Mouse (Mus musculus) hindbrain, embryonic 13.5 days (tissue): ENCODE measurements at regions not wholly inside any gene's neighbourhood (a gene's known extent, or its start where the extent isn't known, plus 50 kb on each side); places are given as distances from the start of the nearest gene placed in this dataset.
"Not testable (repeated sequence)": the region's sequence is repeated elsewhere in the genome, so short reads cannot be mapped to it uniquely, and the experiment has no call there.

Experiments
- ATAC-seq: fragments of 200-750 bp; cut with Nextera tagmentation; 2 replicates; pipeline ENCODE4 v1.8.0; 2017; ENCODE audit warnings: moderate TSS enrichment; ENCODE audit not compliant: low FRiP score
- H3K27ac ChIP-seq: fragments of 300-500 bp; sonication (generic); 2 replicates; pipeline ENCODE4 v1.5.1; 2015; ENCODE audit warnings: inconsistent platforms, mild to moderate bottlenecking, moderate library complexity
- H3K27me3 ChIP-seq: fragments of 300-500 bp; sonication (generic); 2 replicates; pipeline ENCODE4 v1.6.1; 2015; ENCODE audit warnings: mild to moderate bottlenecking, inconsistent platforms
- H3K36me3 ChIP-seq: fragments of 300-500 bp; sonication (generic); 2 replicates; pipeline ENCODE4 v1.6.1; 2015; ENCODE audit warnings: mild to moderate bottlenecking, inconsistent platforms
- H3K4me1 ChIP-seq: fragments of 300-500 bp; sonication (generic); replicated peaks from 2 replicates; pipeline ENCODE4 v1.6.1; 2015; ENCODE audit warnings: inconsistent platforms
- H3K4me2 ChIP-seq: fragments of 300-500 bp; sonication (generic); 2 replicates; pipeline ENCODE4 v1.6.1; 2015; ENCODE audit warnings: inconsistent platforms, mild to moderate bottlenecking, moderate library complexity
- H3K4me3 ChIP-seq: fragments of 300-500 bp; sonication (generic); 2 replicates; pipeline ENCODE4 v1.5.1; 2015; ENCODE audit warnings: mild to moderate bottlenecking, inconsistent platforms
- H3K9ac ChIP-seq: fragments of 300-500 bp; sonication (generic); 2 replicates; pipeline ENCODE4 v1.6.1; 2015; ENCODE audit warnings: mild to moderate bottlenecking, inconsistent platforms
- H3K9me3 ChIP-seq: fragments of 300-500 bp; sonication (generic); 2 replicates; pipeline ENCODE4 v1.6.1; 2016; ENCODE audit warnings: inconsistent platforms
- WGBS: fragments of 180-500 bp; shearing (Covaris S2); methylation state at CpG from one replicate; pipeline ENCODE4 v1.1.7; 2015; 5-methylcytosine and 5-hydroxymethylcytosine counted together

DNA sequence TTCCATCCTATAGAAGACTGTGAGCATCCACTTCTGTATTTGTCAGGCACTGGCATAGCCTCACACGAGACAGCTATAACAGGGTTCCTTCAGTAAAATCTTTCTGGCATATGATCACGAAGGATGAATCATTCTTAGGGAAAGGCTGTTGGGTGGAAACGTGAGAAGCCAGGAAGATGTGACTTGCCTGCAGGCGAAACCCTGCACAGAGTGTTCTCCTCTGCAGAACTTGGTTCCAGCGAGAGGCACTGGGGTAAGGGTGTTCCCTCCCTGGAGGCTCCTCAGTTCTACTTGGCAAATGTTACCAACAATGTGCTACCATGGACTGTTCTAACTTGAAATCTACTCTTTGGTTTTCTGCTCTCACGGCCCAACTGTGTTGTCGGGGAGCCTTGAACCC is 268.0 kb downstream of the Gadd45g start:
- no peak overlapping the region for H3K9ac ChIP-seq
- H3K4me3 ChIP-seq = no peak overlapping the region
- no peak overlapping the region for H3K4me2 ChIP-seq
- H3K27me3 ChIP-seq = peaks cover 25% of the 10 kb centered on the region
- H3K36me3 ChIP-seq = no peaks in the 10 kb centered on the region
- no peak overlapping the region for H3K27ac ChIP-seq
- H3K9me3 ChIP-seq = no peaks in the 10 kb centered on the region
- 91% methylated on average over 7 of the region's 7 CpGs for WGBS
- no peak for ATAC-seq
- H3K4me1 ChIP-seq = peaks cover 25% of the 10 kb centered on the region

DNA sequence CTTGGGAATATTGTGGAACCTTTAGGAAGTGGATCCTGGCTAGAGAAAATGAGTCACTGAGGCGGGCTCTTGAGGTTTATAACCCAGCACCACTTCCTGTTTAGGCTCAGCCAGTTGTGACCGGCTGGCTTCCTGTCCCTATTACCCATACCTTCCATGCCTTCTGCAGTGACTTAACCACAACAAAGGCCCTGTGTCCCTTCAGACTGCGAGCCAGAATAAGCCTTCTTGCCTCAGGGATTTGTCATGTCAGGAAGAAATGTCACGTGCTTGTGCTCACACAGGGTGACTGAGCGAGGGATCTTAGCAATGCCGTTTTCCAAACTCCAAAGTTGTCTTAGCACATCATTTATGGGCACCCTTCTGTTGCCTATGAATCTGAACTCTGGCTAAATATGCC is 268.5 kb downstream of the Gadd45g start:
- no peak for ATAC-seq
- Histone ChIP-seq H3K4me2 (no peak overlapping the region), H3K4me1 (peaks cover 26% of the 10 kb centered on the region), H3K36me3 (no peaks in the 10 kb centered on the region), H3K27me3 (peaks cover 25% of the 10 kb centered on the region), H3K4me3 (no peak overlapping the region), H3K27ac (no peak overlapping the region), H3K9me3 (no peaks in the 10 kb centered on the region), H3K9ac (no peak overlapping the region)
- WGBS = 82% methylated on average over 6 of the region's 6 CpGs

DNA sequence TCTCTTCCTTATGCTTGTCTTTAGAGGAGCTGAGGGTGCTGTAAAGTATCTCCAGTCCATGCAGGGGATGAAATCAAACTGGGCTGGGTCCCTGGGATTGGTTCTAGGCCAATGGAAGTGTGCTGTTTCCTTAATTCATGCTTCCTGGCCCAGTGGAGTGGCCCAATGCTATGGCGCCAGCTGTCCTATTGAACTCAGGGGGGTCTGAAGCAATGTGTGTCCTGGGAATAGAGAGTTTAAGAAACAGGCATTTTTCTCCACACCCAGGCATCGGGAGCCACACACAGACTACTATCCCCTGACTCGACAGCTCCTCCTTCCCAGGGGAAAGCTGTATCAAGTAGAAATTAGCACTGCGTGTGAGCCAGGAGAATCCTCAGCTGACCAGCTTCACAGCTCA is 269.8 kb downstream of the Gadd45g start:
- no peaks in the 10 kb centered on the region for H3K9me3 ChIP-seq
- H3K36me3 ChIP-seq = no peaks in the 10 kb centered on the region
- H3K4me3 ChIP-seq = no peak overlapping the region
- H3K9ac ChIP-seq = no peak overlapping the region
- H3K4me2 ChIP-seq = no peak overlapping the region
- no peak overlapping the region for H3K27ac ChIP-seq
- WGBS = 54% methylated on average over 4 of the region's 4 CpGs
- no peak for ATAC-seq
- peaks cover 23% of the 10 kb centered on the region for H3K27me3 ChIP-seq
- H3K4me1 ChIP-seq = peaks cover 26% of the 10 kb centered on the region

DNA sequence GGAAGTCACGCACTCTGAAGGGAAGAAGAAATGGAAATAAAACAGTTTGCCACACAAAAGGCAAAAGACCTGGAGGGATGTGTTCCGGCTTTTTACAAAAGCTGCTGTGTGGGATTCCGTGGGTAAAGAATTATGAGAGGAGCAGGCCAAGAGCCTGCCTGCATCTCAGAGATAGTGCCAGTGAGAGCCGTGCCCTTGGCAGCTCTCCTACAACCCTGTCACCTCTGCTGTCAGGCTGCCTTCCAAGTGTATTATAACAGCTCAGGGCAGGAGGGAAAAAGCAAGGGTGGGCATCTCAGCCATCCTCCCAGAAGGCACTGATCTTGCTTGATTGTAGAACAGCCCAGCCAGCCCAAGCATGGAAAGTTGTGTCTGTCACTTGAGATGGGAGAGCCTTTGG is 270.3 kb downstream of the Gadd45g start:
- no peaks in the 10 kb centered on the region for H3K9me3 ChIP-seq
- H3K36me3 ChIP-seq = no peaks in the 10 kb centered on the region
- peaks cover 26% of the 10 kb centered on the region for H3K4me1 ChIP-seq
- no peak overlapping the region for H3K4me2 ChIP-seq
- no peak overlapping the region for H3K27ac ChIP-seq
- no peak for ATAC-seq
- no peak overlapping the region for H3K9ac ChIP-seq
- WGBS = 67% methylated on average over 4 of the region's 4 CpGs
- H3K27me3 ChIP-seq = peaks cover 22% of the 10 kb centered on the region
- no peak overlapping the region for H3K4me3 ChIP-seq

DNA sequence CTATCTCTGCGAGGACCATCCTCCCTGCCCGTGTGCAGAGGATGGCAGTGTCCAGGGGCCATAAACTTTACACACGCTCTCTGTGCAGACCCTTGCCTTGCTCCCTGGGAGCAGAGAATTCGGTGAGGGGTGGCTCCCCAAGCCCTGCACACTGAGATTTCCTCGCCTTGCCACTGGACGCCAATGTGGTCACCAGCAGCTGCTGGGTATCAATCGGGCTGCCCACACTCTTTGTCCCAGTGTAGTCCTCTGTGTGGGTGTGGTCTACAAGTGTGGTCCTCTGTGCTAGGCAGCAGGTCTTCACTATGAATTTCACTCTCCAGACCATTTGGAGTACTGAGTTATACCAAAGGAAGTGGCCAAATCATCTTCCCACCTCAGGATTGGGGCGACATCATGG is 274.3 kb downstream of the Gadd45g start:
- H3K27ac ChIP-seq = no peak overlapping the region
- peaks cover 19% of the 10 kb centered on the region for H3K27me3 ChIP-seq
- H3K4me2 ChIP-seq = no peak overlapping the region
- no peak overlapping the region for H3K9ac ChIP-seq
- H3K9me3 ChIP-seq = no peaks in the 10 kb centered on the region
- no peaks in the 10 kb centered on the region for H3K36me3 ChIP-seq
- 89% methylated on average over 8 of the region's 8 CpGs for WGBS
- peaks cover 19% of the 10 kb centered on the region; the same call in 1 of the 2 replicates for H3K4me1 ChIP-seq
- no peak overlapping the region for H3K4me3 ChIP-seq
- ATAC-seq = no peak

DNA sequence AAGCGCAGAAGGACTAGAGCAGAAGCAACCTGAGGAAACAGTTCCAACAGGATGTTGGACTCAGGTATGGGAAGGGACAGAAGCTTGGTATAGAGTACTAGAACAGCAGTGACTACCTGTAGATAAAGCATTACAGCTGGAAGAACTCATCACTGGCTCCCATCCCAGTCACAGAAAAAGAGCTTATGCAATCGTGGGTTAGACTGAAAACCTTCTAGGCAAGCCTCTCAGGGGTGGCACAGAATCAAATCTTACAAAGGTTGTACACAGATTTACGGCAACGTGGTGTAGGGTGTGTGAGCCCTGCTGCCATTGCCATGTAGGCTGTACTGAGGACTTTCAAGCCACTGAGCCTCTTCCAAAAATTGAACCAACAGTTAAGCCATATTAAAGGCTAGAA is 278.6 kb downstream of the Gadd45g start:
- Histone ChIP-seq H3K4me1 (no peaks in the 10 kb centered on the region), H3K9ac (no peak overlapping the region), H3K36me3 (no peaks in the 10 kb centered on the region), H3K4me2 (no peak overlapping the region), H3K27me3 (peaks cover 12% of the 10 kb centered on the region), H3K4me3 (no peak overlapping the region), H3K9me3 (no peaks in the 10 kb centered on the region), H3K27ac (no peak overlapping the region)
- ATAC-seq = no peak
- WGBS = 84% methylated on average over 4 of the region's 4 CpGs

DNA sequence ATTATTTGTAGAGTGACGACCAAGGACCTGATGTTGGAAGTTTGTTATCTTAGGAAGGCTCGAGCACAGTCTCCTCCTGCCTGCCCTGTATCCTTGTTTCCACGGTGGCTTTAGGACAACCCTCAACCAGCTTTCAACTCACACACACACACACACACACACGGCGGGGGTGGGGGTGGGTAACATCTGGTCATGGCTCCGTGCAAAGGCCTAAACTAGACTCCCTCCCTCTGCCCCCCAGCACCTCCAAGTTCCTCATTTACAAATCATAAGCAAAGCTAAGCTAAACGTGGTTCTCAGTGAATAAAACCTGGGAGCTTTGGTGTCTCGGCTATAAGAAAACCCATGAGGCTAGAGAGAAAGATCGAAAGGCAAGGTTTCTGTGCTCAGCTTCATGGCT is 281.3 kb downstream of the Gadd45g start:
- 83% methylated on average over 9 of the region's 9 CpGs for WGBS
- Histone ChIP-seq H3K4me3 (no peak overlapping the region), H3K4me1 (no peaks in the 10 kb centered on the region), H3K9ac (no peak overlapping the region), H3K27ac (no peak overlapping the region), H3K36me3 (no peaks in the 10 kb centered on the region), H3K27me3 (peaks cover 6% of the 10 kb centered on the region; the same call in 1 of the 2 replicates), H3K9me3 (peaks cover 10% of the 10 kb centered on the region), H3K4me2 (no peak overlapping the region)
- no peak for ATAC-seq

DNA sequence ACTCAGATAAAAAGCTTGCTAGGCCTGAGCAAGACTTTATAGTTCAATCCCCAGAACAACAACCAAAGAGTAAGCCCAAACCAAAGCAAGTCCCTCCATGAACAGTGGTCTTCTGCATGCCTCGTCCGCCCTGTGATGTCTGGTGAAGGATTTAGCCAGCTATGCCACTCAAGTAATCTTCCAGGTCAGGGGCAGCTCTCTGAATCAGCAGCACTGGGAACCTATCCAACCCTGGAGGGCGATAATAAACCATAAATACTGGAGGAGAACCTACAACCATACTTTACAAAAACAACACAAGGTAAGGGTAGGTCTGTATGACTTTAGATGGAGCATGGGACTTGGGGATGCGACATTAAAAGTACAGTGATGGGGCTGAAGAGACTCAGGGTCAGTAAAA is 283.0 kb downstream of the Gadd45g start:
- Histone ChIP-seq H3K4me2 (no peak overlapping the region), H3K4me3 (no peak overlapping the region), H3K27ac (no peak overlapping the region), H3K9me3 (peaks cover 10% of the 10 kb centered on the region), H3K27me3 (no peaks in the 10 kb centered on the region), H3K9ac (no peak overlapping the region), H3K4me1 (no peaks in the 10 kb centered on the region), H3K36me3 (no peaks in the 10 kb centered on the region)
- 94% methylated on average over 4 of the region's 4 CpGs for WGBS
- no peak for ATAC-seq

DNA sequence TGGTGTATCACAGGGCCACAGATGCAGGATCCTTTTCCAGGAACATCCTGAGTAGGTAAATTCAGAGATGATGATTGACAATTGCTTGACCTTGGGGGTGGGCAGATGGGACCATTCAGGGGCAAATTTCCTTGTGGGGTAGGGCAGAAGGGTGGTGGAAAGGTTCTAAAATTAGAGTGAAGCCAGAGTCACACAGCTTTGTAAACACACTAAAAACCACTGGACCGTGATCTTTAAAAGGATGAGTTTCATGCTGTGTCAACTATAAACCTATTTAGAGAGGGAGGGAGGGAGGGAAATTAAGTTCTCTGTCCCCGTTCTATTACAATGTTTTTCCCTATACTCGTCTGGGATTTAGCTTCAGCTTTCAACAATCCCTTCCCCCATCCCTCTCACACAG is 286.7 kb downstream of the Gadd45g start:
- Histone ChIP-seq H3K27me3 (no peaks in the 10 kb centered on the region), H3K4me1 (no peaks in the 10 kb centered on the region), H3K9me3 (peaks cover 10% of the 10 kb centered on the region), H3K4me3 (no peak overlapping the region), H3K9ac (no peak overlapping the region), H3K27ac (no peak overlapping the region), H3K4me2 (no peak overlapping the region), H3K36me3 (no peaks in the 10 kb centered on the region)
- WGBS = 55% methylated on average over 3 of the region's 3 CpGs
- ATAC-seq = no peak

DNA sequence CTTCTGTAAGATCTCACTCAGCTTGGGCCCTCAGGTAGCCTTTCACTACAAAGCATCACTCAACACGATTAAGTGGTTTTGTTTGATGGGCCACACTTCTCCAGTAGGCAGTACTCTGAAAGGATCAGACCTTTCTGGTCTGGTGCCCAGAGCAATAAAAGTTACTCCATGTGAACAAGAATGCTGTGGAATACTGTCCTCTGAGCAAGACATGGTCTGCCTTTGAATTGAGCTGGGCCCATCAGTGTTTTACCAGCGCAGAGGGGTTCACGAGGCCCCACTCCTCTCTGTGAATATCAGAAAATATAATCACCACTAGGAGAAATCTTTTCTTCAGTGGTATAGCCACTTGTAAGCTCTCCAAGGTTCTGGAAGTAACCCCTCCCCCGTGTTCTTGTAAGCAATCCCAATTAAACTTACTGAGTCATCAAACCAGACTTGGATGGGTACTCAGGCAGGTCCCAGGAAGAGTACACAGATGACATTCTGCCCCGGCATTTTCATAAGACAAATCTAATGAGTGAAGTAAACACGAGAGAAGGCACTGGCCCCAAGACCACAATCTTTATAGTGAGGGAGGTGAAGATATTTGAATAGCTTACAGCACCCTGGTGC is 292.0 kb downstream of the Gadd45g start:
- no peaks in the 10 kb centered on the region for H3K36me3 ChIP-seq
- H3K27ac ChIP-seq = no peak overlapping the region
- WGBS = 87% methylated on average over 6 of the region's 6 CpGs
- peaks cover 3% of the 10 kb centered on the region; the same call in 1 of the 2 replicates for H3K9me3 ChIP-seq
- H3K4me3 ChIP-seq = no peak overlapping the region
- no peak overlapping the region for H3K9ac ChIP-seq
- H3K4me1 ChIP-seq = peaks cover 8% of the 10 kb centered on the region; the same call in 1 of the 2 replicates
- ATAC-seq = no peak
- H3K27me3 ChIP-seq = no peaks in the 10 kb centered on the region
- H3K4me2 ChIP-seq = no peak overlapping the region

DNA sequence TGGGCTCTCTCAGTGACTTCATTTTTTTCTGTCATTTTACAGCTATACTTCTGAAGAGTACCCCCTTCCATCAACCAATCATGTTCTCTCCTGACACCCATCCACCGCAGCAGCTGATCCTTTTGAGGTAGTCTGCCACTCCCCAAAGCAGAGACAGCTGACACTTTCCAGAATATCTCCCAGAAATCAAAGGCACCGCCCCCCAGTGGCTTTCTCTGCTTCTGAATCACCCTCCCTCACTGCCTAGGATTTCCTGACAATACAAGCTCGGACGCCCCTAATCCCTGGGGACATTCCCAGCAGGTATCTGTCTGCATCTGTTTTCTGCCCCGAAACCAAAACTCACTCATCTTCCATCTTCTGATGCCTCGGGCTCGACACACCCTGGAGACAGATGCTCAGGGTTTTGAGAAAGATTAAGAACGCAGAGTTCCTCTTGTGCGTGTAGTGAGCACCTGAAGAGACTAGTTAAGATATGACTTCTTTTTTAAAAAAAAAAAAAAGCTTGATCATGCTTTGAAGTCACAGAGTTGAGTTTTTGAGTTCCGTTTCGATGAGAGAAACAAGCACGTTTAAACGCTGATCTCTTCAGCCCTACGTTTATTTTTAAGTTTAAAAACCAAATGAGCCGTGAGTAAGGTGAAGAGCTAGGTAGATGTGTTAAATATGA is 292.8 kb downstream of the Gadd45g start:
- Histone ChIP-seq H3K27me3 (no peaks in the 10 kb centered on the region), H3K4me3 (no peak overlapping the region), H3K4me2 (0 out of 2 replicates have a peak overlapping the region, but pooled peaks have one; percentile 0), H3K9me3 (peaks cover 3% of the 10 kb centered on the region; the same call in 1 of the 2 replicates), H3K4me1 (peaks cover 8% of the 10 kb centered on the region; the same call in 1 of the 2 replicates), H3K36me3 (no peaks in the 10 kb centered on the region), H3K27ac (no peak overlapping the region), H3K9ac (no peak overlapping the region)
- 44% methylated on average over 15 of the region's 15 CpGs for WGBS
- no peak for ATAC-seq

DNA sequence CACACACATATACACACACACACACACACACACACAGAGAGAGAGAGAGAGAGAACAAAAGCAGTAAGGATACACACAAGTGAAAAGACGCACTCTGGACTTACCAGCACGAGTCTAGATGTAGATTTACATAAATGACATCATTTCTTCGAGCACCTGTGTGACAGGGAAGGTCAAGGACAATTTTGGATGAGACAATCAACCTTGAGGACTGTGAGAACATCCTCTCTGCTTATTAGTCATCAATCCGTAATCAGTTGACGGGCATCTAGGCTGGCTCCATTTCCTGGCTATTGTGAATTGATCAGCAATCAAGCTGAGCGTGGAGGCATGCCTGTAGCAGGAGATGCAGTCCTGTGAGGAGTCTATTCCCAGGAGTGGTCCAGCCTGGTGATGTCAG is 293.7 kb downstream of the Gadd45g start:
- no peak overlapping the region for H3K4me3 ChIP-seq
- no peaks in the 10 kb centered on the region for H3K36me3 ChIP-seq
- ATAC-seq = no peak
- 66% methylated on average over 6 of the region's 6 CpGs for WGBS
- no peak overlapping the region for H3K4me2 ChIP-seq
- H3K4me1 ChIP-seq = peaks cover 8% of the 10 kb centered on the region; the same call in 1 of the 2 replicates
- H3K27ac ChIP-seq = no peak overlapping the region
- peaks cover 3% of the 10 kb centered on the region; the same call in 1 of the 2 replicates for H3K9me3 ChIP-seq
- H3K27me3 ChIP-seq = no peaks in the 10 kb centered on the region
- H3K9ac ChIP-seq = no peak overlapping the region

DNA sequence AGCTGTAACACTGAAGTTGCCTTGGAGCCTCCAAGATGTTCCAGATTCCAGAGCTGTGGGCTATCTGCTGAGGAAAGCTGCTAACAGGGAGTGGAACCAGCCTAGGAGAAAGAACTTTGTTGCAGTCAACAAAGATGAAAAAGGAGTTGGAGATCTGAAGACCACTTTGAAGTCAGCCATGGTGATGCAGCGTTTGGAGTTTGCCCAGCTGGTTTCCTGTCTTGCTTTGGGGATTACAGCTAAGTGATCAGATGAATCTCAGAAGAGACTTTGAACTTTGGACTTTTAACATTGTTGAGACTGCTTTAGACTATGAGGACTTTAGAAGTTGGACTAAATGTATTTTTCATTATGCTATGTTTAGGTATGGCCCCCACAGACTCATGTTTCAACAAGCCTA is 297.6 kb downstream of the Gadd45g start:
- WGBS = 76% methylated on average over 1 of the region's 1 CpGs
- ATAC-seq, H3K4me3 ChIP-seq, H3K9ac ChIP-seq, H3K27me3 ChIP-seq, H3K4me2 ChIP-seq, H3K9me3 ChIP-seq, H3K27ac ChIP-seq, H3K36me3 ChIP-seq, H3K4me1 ChIP-seq: not testable (repeated sequence)
